Mouse (Mus musculus) Patski (cell line): ENCODE results near the gene Slc25a5. TPM values are rescaled to one million over a fixed set of nuclear protein-coding genes. Genes with fewer than 3 reads are reported as not detected.
A peak's percentile ranks its signal among the peaks of the same experiment; 100 is the strongest.
"Not testable (repeated sequence)": the region's sequence is repeated elsewhere in the genome, so short reads cannot be mapped to it uniquely, and the experiment has no call there.

Experiments
- ATAC-seq: fragments of 100-300 bp; one replicate; pipeline ENCODE4 v1.8.0; 2021
- CTCF ChIA-PET: fragments of 350-600 bp; sonication (Branson Sonifier 250); formaldehyde crosslinking; loops from one replicate; lab custom pipeline; 2022; ENCODE audit warnings: inconsistent platforms; lab: Charles Lee
- POLR2A ChIA-PET: fragments of 350-600 bp; sonication (Branson Sonifier 250); formaldehyde crosslinking; loops from one replicate; lab custom pipeline; 2022; ENCODE audit warnings: antibody characterized with exemption, inconsistent platforms; lab: Charles Lee
- DNase-seq: peaks from one replicate; pipeline ENCODE4 v3.0.0-alpha.2; 2011; ENCODE audit warnings: low read depth, low spot score
- H3K27me3 ChIP-seq: fragments of 371-371 bp; one replicate; pipeline ENCODE4 v1.5.1; 2021
- CTCF ChIP-seq: fragments of 100-300 bp; IDR thresholded peaks from one replicate; pipeline ENCODE4 v1.5.1; 2021
- in situ Hi-C: fragments of 300-500 bp; cut with MboI; formaldehyde crosslinking; loops from 3 replicates; pipeline ENCODE4 v1.11.1; 2018; ENCODE audit warnings: low pct_unique_long_range_greater_than_20kb, mixed read lengths
- polyA plus RNA-seq: library from polyadenylated mRNA; unstranded; gene quantifications from one replicate; pipeline ENCODE4 v1.2.3, GENCODE M21; 2021

The Slc25a5 gene
- polyA plus RNA-seq, 1 experiment from 2014 or later, result 1,052 TPM

GRCm38 (mm10) chrX:36762894-36763293 is 32.6 kb upstream of the Slc25a5 start:
- DNase-seq (no peak), ATAC-seq (no peak)
- H3K27me3 ChIP-seq, result peaks cover 26% of the 10 kb centered on the region
- no peak for TF ChIP-seq CTCF
- in situ Hi-C loops, result no loop called here
- CTCF ChIA-PET, result no interaction called here
- POLR2A ChIA-PET, result no interaction called here

DNA sequence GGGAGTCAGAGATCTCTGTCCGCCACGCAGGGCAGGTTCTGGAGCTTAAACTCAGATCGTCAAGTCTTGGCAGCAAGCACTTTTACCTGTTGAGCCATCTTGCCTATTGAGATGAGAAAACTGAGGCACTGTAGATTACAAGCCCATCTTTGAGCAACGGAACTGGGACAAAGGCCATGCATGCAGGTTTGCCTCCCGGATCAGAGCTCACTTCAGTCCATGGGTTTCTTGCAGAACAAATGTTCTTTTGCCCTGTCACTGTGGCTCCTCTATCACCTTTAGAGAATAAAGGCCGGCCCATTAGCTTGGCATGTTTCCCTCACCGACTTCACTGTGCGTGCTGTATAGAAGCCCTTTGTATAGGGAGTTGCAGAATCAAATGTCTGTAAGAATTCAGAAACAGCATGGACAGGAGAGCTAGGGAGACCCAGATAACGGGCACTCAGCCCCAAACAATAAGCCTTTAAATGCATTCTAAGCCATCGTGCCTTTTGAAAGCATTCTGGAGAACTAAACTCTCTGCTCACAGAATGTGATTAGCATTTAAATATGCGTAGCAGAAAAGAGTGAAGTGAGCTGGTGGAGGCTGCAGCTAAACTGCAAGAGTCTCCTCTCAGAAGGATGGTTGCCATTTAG is 32.0 kb upstream of the Slc25a5 start:
- ChIA-PET POLR2A (no interaction called here), CTCF (no interaction called here)
- in situ Hi-C loops, result no loop called here
- ATAC-seq (no peak), DNase-seq (no peak)
- H3K27me3 ChIP-seq, result peaks cover 20% of the 10 kb centered on the region
- no peak for TF ChIP-seq CTCF

- POLR2A ChIA-PET, result no interaction called here
- ATAC-seq (no peak), DNase-seq (no peak)
- CTCF ChIA-PET, result no interaction called here
- peaks cover 18% of the 10 kb centered on the region for H3K27me3 ChIP-seq
- TF ChIP-seq CTCF, result no peak
- in situ Hi-C loops, result no loop called here
These were observed 31.5 kb upstream of the Slc25a5 start for GRCm38 (mm10) chrX:36763934-36764317.

DNA sequence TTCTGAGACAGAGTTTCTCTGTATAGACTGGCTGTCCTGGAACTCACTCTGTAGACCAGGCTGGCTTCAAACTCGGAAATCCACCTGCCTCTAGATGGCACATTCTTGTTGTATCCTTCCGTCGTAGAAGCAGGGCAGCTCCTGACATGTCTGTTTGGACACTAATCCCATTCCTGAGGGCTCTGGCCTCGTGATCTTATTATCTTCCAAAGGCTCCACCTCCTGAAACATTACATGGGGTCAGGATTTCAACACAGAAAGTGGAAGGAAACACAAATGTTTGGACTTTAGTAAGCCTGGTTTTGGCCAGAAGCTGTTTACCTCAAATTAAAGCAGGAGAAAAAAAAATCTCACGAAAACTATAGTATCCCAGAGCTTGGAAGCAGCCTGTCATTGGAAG is 28.1 kb upstream of the Slc25a5 start:
- no peak for TF ChIP-seq CTCF
- CTCF ChIA-PET, result interaction anchor here (1.0 kb wide), 1 partner anchor 53 kb away, joined by 3 read pairs; no protein-coding TSS in a partner anchor
- no peak for DNase-seq
- ATAC-seq, result no peak
- POLR2A ChIA-PET, result no interaction called here
- in situ Hi-C loops, result no loop called here
- peaks cover 18% of the 10 kb centered on the region for H3K27me3 ChIP-seq

DNA sequence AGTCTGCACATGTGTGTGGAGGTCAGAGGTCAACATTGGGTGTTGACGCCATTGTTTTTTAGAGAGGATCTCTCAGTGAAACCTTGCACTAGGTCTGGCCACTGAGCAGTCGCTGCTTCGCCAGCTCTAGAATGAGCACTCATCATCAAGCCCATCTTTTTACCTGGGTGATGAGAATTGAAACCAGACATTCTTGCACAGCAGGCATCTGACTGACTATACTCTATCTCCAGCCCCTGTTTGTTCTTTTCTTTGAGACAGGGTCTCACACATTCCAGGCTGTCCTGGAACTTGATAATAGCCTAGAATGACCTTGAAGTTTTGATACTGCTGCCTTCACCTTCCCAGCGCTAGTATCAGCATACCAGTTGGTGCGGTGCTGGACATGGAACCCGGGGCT is 22.9 kb upstream of the Slc25a5 start:
- TF ChIP-seq CTCF, result no peak
- ATAC-seq (no peak), DNase-seq (no peak)
- H3K27me3 ChIP-seq, result peaks cover 22% of the 10 kb centered on the region
- ChIA-PET CTCF (no interaction called here), POLR2A (no interaction called here)
- in situ Hi-C loops, result no loop called here

GRCm38 (mm10) chrX:36775520-36775919 is 19.9 kb upstream of the Slc25a5 start:
- TF ChIP-seq CTCF, result no peak
- no peak for ATAC-seq
- CTCF ChIA-PET, result no interaction called here
- no peak for DNase-seq
- POLR2A ChIA-PET, result no interaction called here
- in situ Hi-C loops, result no loop called here
- peaks cover 39% of the 10 kb centered on the region for H3K27me3 ChIP-seq

GRCm38 (mm10) chrX:36777694-36778093 is 17.8 kb upstream of the Slc25a5 start:
- DNase-seq, result no peak
- H3K27me3 ChIP-seq, result peaks cover 43% of the 10 kb centered on the region
- POLR2A ChIA-PET, result no interaction called here
- CTCF ChIA-PET, result interaction anchor here (1.4 to 2.1 kb wide), 2 partner anchors 17 to 19 kb away, joined by 3 to 7 read pairs; no protein-coding TSS in a partner anchor
- no peak for ATAC-seq
- in situ Hi-C loops, result no loop called here
- TF ChIP-seq CTCF, result no peak

DNA sequence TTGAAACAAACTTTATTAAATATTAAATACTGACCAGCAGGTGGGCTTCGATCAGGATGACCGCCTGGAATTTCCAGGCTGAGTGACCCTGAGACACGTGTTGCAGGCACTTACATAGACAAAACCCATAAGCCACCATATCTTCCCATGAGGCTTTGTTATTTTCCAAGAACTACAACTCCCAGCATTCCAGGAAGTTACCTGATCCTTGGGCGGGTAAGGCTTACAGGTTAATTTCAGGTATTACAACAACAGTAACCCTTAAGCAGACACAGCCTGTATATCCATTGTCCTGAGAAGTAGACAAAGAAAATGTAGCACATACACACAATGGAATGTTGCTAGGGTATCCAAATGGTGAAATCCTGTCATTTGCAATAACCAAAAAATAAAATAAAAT is 6.1 kb upstream of the Slc25a5 start:
- ChIA-PET CTCF (no interaction called here), POLR2A (no interaction called here)
- ATAC-seq, result no peak
- no peak for TF ChIP-seq CTCF
- H3K27me3 ChIP-seq, result no peaks in the 10 kb centered on the region
- in situ Hi-C loops, result no loop called here
- no peak for DNase-seq

- CTCF ChIA-PET, result no interaction called here
- no peak for DNase-seq
- in situ Hi-C loops, result no loop called here
- no peak for ATAC-seq
- TF ChIP-seq CTCF, result no peak
- no peaks in the 10 kb centered on the region for H3K27me3 ChIP-seq
- POLR2A ChIA-PET, result no interaction called here
These were observed 880 bp upstream of the Slc25a5 start for GRCm38 (mm10) chrX:36794571-36794970.

GRCm38 (mm10) chrX:36796163-36796581 is 721 bp downstream of the Slc25a5 start:
- peak; percentile 82 for ATAC-seq
- no peak for DNase-seq
- in situ Hi-C loops, result no loop called here
- H3K27me3 ChIP-seq, result no peaks in the 10 kb centered on the region
- ChIA-PET CTCF (interaction anchor here (1.1 to 2.1 kb wide), 2 partner anchors 33 to 37 kb away, joined by 3 to 7 read pairs; no protein-coding TSS in a partner anchor), POLR2A (interaction anchor here (1.9 kb wide), 1 partner anchor 10 kb away, joined by 5 read pairs; no protein-coding TSS in a partner anchor)
- TF ChIP-seq CTCF, result no peak

DNA sequence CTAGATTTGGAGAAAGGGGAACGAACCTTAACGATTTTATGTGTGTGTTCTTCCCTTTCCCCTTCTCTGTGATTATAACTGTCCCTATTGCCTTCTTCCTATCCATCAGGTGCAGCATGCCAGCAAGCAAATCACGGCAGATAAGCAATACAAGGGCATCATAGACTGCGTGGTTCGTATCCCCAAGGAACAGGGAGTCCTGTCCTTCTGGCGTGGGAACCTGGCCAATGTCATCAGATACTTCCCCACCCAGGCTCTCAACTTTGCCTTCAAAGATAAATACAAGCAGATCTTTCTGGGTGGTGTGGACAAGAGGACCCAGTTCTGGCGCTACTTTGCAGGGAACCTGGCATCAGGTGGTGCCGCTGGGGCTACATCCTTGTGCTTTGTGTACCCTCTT is 1.3 kb downstream of the Slc25a5 start:
- in situ Hi-C loops, DNase-seq, H3K27me3 ChIP-seq, ATAC-seq: not testable (repeated sequence)
- ChIA-PET CTCF (interaction anchor here (2.1 kb wide), 1 partner anchor 33 kb away, joined by 7 read pairs; no protein-coding TSS in a partner anchor), POLR2A (interaction anchor here (1.9 kb wide), 1 partner anchor 9 kb away, joined by 5 read pairs; no protein-coding TSS in a partner anchor)
